Mouse (Mus musculus) small intestine, adult 2 months (tissue): ENCODE results near the gene Irf3. TPM values are rescaled to one million over a fixed set of nuclear protein-coding genes. Genes with fewer than 3 reads are reported as not detected.

Experiments
- H3K27ac ChIP-seq: fragments of 200-500 bp; 2 replicates; pipeline ENCODE4 v1.5.1; 2012; ENCODE audit warnings: low read depth, low read length, control low read depth, inconsistent platforms; ENCODE audit not compliant: insufficient read depth
- H3K27me3 ChIP-seq: fragments of 200-500 bp; 2 replicates; pipeline ENCODE4 v1.6.1; 2012; ENCODE audit warnings: mild to moderate bottlenecking, moderate library complexity, low read length, inconsistent platforms; ENCODE audit not compliant: control insufficient read depth, insufficient read depth
- H3K36me3 ChIP-seq: fragments of 200-500 bp; 2 replicates; pipeline ENCODE4 v1.6.1; 2012; ENCODE audit warnings: mild to moderate bottlenecking, low read length, control low read depth, inconsistent platforms; ENCODE audit not compliant: control insufficient read depth, insufficient read depth
- H3K4me1 ChIP-seq: fragments of 200-500 bp; 2 replicates; pipeline ENCODE4 v1.6.1; 2012; ENCODE audit warnings: low read length, inconsistent platforms, mixed read lengths; ENCODE audit not compliant: control insufficient read depth, insufficient read depth, insufficient read length
- H3K4me3 ChIP-seq: fragments of 200-500 bp; 2 replicates; pipeline ENCODE4 v1.5.1; 2012; ENCODE audit warnings: low read depth, mild to moderate bottlenecking, control low read depth, inconsistent platforms, low read length, moderate library complexity
- CTCF ChIP-seq: fragments of 200-500 bp; IDR thresholded peaks from 2 replicates; pipeline ENCODE4 v1.5.1; 2012; ENCODE audit warnings: low read depth, mild to moderate bottlenecking, control low read depth, inconsistent platforms, low read length, moderate library complexity, mixed read lengths; ENCODE audit not compliant: insufficient replicate concordance, insufficient read length; ENCODE audit errors: extremely low read depth
- POLR2A ChIP-seq: fragments of 200-500 bp; IDR thresholded peaks from 2 replicates; pipeline ENCODE4 v1.6.1; 2012; ENCODE audit warnings: low read depth, mild to moderate bottlenecking, control low read depth, inconsistent platforms, low read length, moderate library complexity
- WGBS: fragments of 180-500 bp; shearing (Covaris S2); methylation state at CpG from one replicate; pipeline ENCODE4 v1.1.7; 2018; 5-methylcytosine and 5-hydroxymethylcytosine counted together
- polyA plus RNA-seq: library from polyadenylated mRNA; depleted of rRNA; stranded (reverse); fragments of >200 nt; gene quantifications from 2 replicates; pipeline ENCODE4 v1.2.3, GENCODE M21; 2012

The Irf3 gene
- polyA plus RNA-seq, 1 experiment = 91.0 TPM

DNA sequence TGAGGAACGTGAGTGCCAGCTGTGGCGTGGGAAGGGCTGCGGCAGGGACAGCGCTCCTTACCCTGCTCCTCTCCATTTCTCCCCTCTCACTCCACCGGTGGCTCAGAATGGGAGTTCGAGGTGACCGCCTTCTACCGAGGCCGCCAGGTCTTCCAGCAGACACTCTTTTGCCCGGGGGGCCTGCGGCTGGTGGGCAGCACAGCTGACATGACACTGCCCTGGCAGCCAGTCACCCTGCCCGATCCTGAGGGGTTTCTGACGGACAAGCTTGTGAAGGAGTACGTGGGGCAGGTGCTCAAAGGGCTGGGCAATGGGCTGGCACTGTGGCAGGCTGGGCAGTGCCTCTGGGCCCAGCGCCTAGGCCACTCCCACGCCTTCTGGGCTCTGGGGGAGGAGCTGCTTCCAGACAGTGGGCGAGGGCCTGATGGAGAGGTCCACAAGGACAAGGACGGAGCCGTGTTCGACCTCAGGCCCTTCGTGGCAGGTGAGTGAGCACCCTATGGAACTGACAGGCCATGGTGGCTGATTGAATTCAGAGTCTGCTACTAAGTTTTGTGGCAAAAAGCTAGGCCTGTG is 3.2 kb downstream of the Irf3 start:
- 70% methylated on average over 21 of the region's 21 CpGs for WGBS
- TF ChIP-seq POLR2A (no peak), CTCF (no peak)
- Histone ChIP-seq H3K4me1 (peaks cover 10% of the 10 kb centered on the region), H3K36me3 (peaks cover 52% of the 10 kb centered on the region), H3K27ac (no peak overlapping the region), H3K27me3 (no peaks in the 10 kb centered on the region), H3K4me3 (no peak overlapping the region)

DNA sequence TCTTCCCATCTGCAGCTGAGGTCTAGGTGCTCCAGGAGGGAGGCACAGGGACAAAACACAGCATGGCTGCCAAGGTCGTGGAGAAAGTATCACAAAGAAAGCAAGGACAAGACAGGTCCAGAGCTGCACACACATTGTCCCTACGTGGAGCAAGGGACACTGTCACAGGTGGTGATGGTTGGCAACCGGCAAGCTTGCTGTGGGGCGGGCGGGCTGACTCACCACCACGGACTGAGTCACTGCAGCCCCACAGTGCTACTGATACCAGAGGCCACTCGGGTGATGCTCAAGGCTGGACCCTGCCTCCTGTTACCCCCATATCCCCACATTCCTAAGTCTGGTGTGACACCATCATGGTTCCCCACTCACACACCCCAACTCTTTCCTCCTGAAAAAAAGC is 5.0 kb downstream of the Irf3 start:
- TF ChIP-seq POLR2A (no peak), CTCF (no peak)
- 67% methylated on average over 7 of the region's 7 CpGs for WGBS
- H3K27me3 ChIP-seq = no peaks in the 10 kb centered on the region
- no peak overlapping the region for H3K27ac ChIP-seq
- H3K36me3 ChIP-seq = peaks cover 70% of the 10 kb centered on the region
- peaks cover 5% of the 10 kb centered on the region for H3K4me1 ChIP-seq
- H3K4me3 ChIP-seq = no peak overlapping the region

- WGBS = 81% methylated on average over 3 of the region's 3 CpGs
- peaks cover 91% of the 10 kb centered on the region for H3K36me3 ChIP-seq
Observed at GRCm38 (mm10) chr7:45004546-45004945, 7.1 kb downstream of the Irf3 start.

GRCm38 (mm10) chr7:45005321-45005992 is 8.0 kb downstream of the Irf3 start:
- H3K27ac ChIP-seq = no peak overlapping the region
- H3K27me3 ChIP-seq = no peaks in the 10 kb centered on the region
- TF ChIP-seq CTCF = no peak
- no peak for TF ChIP-seq POLR2A
- H3K36me3 ChIP-seq = peaks cover 91% of the 10 kb centered on the region
- 90% methylated on average over 6 of the region's 6 CpGs for WGBS
- H3K4me3 ChIP-seq = no peak overlapping the region
- H3K4me1 ChIP-seq = peaks cover under 1% of the 10 kb centered on the region; the same call in 1 of the 2 replicates

More at GRCm38 (mm10) chr7:45004546-45004945, 7.1 kb downstream of the Irf3 start:
- H3K27ac ChIP-seq = no peak overlapping the region
- H3K27me3 ChIP-seq = no peaks in the 10 kb centered on the region
- TF ChIP-seq CTCF (no peak), POLR2A (no peak)
- no peak overlapping the region for H3K4me3 ChIP-seq
- peaks cover 2% of the 10 kb centered on the region; the same call in 1 of the 2 replicates for H3K4me1 ChIP-seq

GRCm38 (mm10) chr7:45006503-45006902 is 9.1 kb downstream of the Irf3 start:
- Histone ChIP-seq H3K4me3 (no peak overlapping the region), H3K4me1 (no peaks in the 10 kb centered on the region), H3K27me3 (no peaks in the 10 kb centered on the region), H3K27ac (no peak overlapping the region), H3K36me3 (peaks cover 89% of the 10 kb centered on the region)
- TF ChIP-seq CTCF = no peak
- TF ChIP-seq POLR2A = no peak
- 92% methylated on average over 12 of the region's 12 CpGs for WGBS

GRCm38 (mm10) chr7:45007141-45007540 is 9.7 kb downstream of the Irf3 start:
- TF ChIP-seq POLR2A (no peak), CTCF (no peak)
- 96% methylated on average over 29 of the region's 29 CpGs for WGBS
- H3K27ac ChIP-seq = no peak overlapping the region
- H3K27me3 ChIP-seq = no peaks in the 10 kb centered on the region
- peaks cover 89% of the 10 kb centered on the region for H3K36me3 ChIP-seq
- no peaks in the 10 kb centered on the region for H3K4me1 ChIP-seq
- H3K4me3 ChIP-seq = no peak overlapping the region

- Histone ChIP-seq H3K27ac (no peak overlapping the region), H3K27me3 (no peaks in the 10 kb centered on the region), H3K36me3 (peaks cover 89% of the 10 kb centered on the region), H3K4me3 (no peak overlapping the region), H3K4me1 (no peaks in the 10 kb centered on the region)
- WGBS = 96% methylated on average over 30 of the region's 30 CpGs
- no peak for TF ChIP-seq POLR2A
- no peak for TF ChIP-seq CTCF
Observed at GRCm38 (mm10) chr7:45007846-45008245, 10.4 kb downstream of the Irf3 start.

- no peak overlapping the region for H3K4me3 ChIP-seq
- TF ChIP-seq POLR2A (no peak), CTCF (no peak)
- no peak overlapping the region for H3K27ac ChIP-seq
- no peaks in the 10 kb centered on the region for H3K27me3 ChIP-seq
- H3K4me1 ChIP-seq = no peaks in the 10 kb centered on the region
- WGBS = 95% methylated on average over 19 of the region's 19 CpGs
- H3K36me3 ChIP-seq = peaks cover 86% of the 10 kb centered on the region
Observed at GRCm38 (mm10) chr7:45008411-45008810, 11.0 kb downstream of the Irf3 start.
